Mouse (Mus musculus) lung, embryonic 14.5 days (tissue): ENCODE measurements around the gene Msmp. TPM values are rescaled to one million over a fixed set of nuclear protein-coding genes. Genes with fewer than 3 reads are reported as not detected.

ENCODE experiments used
- ATAC-seq: fragments of 200-750 bp; cut with Nextera tagmentation; 2 replicates; pipeline ENCODE4 v1.8.0; 2017; ENCODE audit warnings: mild to moderate bottlenecking, moderate TSS enrichment, moderate library complexity; ENCODE audit not compliant: insufficient read depth
- DNase-seq: peaks from one replicate; pipeline ENCODE4 v3.0.0-alpha.2; 2015
- H3K27ac ChIP-seq: fragments of 300-500 bp; sonication (generic); 2 replicates; pipeline ENCODE4 v1.5.1; 2014; ENCODE audit warnings: low read depth, mild to moderate bottlenecking, moderate library complexity
- H3K27me3 ChIP-seq: fragments of 300-500 bp; sonication (generic); 2 replicates; pipeline ENCODE4 v1.6.1; 2014; ENCODE audit warnings: low read length, control low read depth; ENCODE audit not compliant: insufficient read depth
- H3K36me3 ChIP-seq: fragments of 300-500 bp; sonication (generic); 2 replicates; pipeline ENCODE4 v1.6.1; 2014; ENCODE audit warnings: control low read depth; ENCODE audit not compliant: insufficient read depth
- H3K4me1 ChIP-seq: fragments of 300-500 bp; sonication (generic); 2 replicates; pipeline ENCODE4 v1.6.1; 2014; ENCODE audit warnings: antibody characterized with exemption, control low read depth; ENCODE audit not compliant: insufficient read depth
- H3K4me2 ChIP-seq: fragments of 300-500 bp; sonication (generic); 2 replicates; pipeline ENCODE4 v1.6.1; 2014; ENCODE audit warnings: mild to moderate bottlenecking
- H3K4me3 ChIP-seq: fragments of 300-500 bp; sonication (generic); 2 replicates; pipeline ENCODE4 v1.5.1; 2014; ENCODE audit warnings: low read depth, low read length
- H3K9ac ChIP-seq: fragments of 300-500 bp; sonication (generic); 2 replicates; pipeline ENCODE4 v1.6.1; 2014
- H3K9me3 ChIP-seq: fragments of 300-500 bp; sonication (generic); 2 replicates; pipeline ENCODE4 v1.6.1; 2016; ENCODE audit warnings: low read depth, low read length, control low read depth
- CTCF ChIP-seq: IDR thresholded peaks from 2 replicates; pipeline ENCODE4 v1.5.1; 2016; ENCODE audit warnings: antibody characterized with exemption, low read depth
- WGBS: fragments of 180-500 bp; shearing (Covaris S2); extraction: QIAGEN DNeasy Blood & Tissue Kit; methylation state at CpG from one replicate; pipeline ENCODE4 v1.1.7; 2014; 5-methylcytosine and 5-hydroxymethylcytosine counted together
- polyA plus RNA-seq: library from polyadenylated mRNA; unstranded; fragments of >200 nt; fragmentation: Nextera tagmentation; extraction: Ambion mirVana; gene quantifications from 2 replicates; pipeline ENCODE4 v1.2.1, GENCODE M21; 2014

The Msmp gene
- polyA plus RNA-seq, 1 experiment from 2014 or later, result not detected

GRCm38 (mm10) chr4:43630671-43631045 is 46.4 kb upstream of the Msmp start:
- peak overlapping the region; percentile 65; the same call in 1 of the 2 replicates for H3K27ac ChIP-seq
- peak overlapping the region; percentile 84; the same call in 1 of the 2 replicates for H3K9ac ChIP-seq
- H3K4me2 ChIP-seq, result peak overlapping the region; percentile 87
- DNase-seq (peak; percentile 23), ATAC-seq (peak; percentile 3; the same call in 1 of the 2 replicates)
- peaks cover 11% of the 10 kb centered on the region for H3K27me3 ChIP-seq
- peak overlapping the region; percentile 67 for H3K4me3 ChIP-seq
- no peaks in the 10 kb centered on the region for H3K36me3 ChIP-seq
- TF ChIP-seq CTCF, result no peak
- peaks cover 3% of the 10 kb centered on the region for H3K9me3 ChIP-seq
- H3K4me1 ChIP-seq, result 0 out of 2 replicates have a peak, but pooled peaks cover 7% of the 10 kb centered on the region
- 27% methylated on average over 5 of the region's 5 CpGs for WGBS

DNA sequence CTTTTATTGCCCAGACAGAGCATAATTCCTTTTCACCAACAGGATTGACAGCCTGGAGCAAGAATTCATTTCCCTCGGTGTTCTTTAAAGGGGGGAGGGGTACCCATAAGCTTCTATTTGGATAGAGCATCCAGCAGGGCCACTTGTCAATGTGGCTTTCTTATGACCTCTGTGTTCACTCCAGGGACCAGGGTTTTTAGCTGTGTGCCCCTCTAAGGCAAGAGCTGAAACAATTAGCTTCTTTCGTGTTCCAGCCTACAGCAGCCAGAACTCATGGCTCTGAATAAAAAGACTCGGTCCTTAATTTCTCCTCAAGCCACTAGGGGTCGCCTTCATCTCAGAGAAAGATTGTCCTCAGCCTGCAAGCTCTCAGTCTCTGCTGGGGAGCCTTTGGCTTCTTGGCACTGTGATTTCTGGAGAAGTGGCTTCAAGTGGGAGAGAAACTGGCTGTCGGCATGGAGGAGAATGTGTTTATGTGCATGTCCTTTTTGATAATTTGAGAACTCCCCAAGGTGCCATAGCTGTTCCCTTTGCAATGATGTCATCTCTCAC is 45.8 kb upstream of the Msmp start:
- DNase-seq (peak; percentile 96), ATAC-seq (peak; percentile 73)
- H3K4me3 ChIP-seq, result no peak overlapping the region
- peaks cover 11% of the 10 kb centered on the region for H3K27me3 ChIP-seq
- H3K27ac ChIP-seq, result no peak overlapping the region
- H3K4me1 ChIP-seq, result 0 out of 2 replicates have a peak, but pooled peaks cover 7% of the 10 kb centered on the region
- peak overlapping the region; percentile 87; the same call in 1 of the 2 replicates for H3K4me2 ChIP-seq
- 6% methylated on average over 5 of the region's 5 CpGs for WGBS
- no peak overlapping the region for H3K9ac ChIP-seq
- TF ChIP-seq CTCF, result peak; percentile 90
- peaks cover 9% of the 10 kb centered on the region for H3K9me3 ChIP-seq
- no peaks in the 10 kb centered on the region for H3K36me3 ChIP-seq

- H3K36me3 ChIP-seq, result no peaks in the 10 kb centered on the region
- H3K4me3 ChIP-seq, result no peak overlapping the region
- H3K9ac ChIP-seq, result no peak overlapping the region
- H3K4me2 ChIP-seq, result no peak overlapping the region
- H3K27ac ChIP-seq, result no peak overlapping the region
- DNase-seq (peak; percentile 23), ATAC-seq (no peak)
- WGBS, result 39% methylated on average over 20 of the region's 20 CpGs
- TF ChIP-seq CTCF, result no peak
- H3K9me3 ChIP-seq, result peaks cover 16% of the 10 kb centered on the region
- H3K4me1 ChIP-seq, result 0 out of 2 replicates have a peak, but pooled peaks cover 7% of the 10 kb centered on the region
- peaks cover 11% of the 10 kb centered on the region for H3K27me3 ChIP-seq
Measured at GRCm38 (mm10) chr4:43629106-43629817, 45.0 kb upstream of the Msmp start.

GRCm38 (mm10) chr4:43620146-43620778 is 36.0 kb upstream of the Msmp start:
- Histone ChIP-seq H3K4me3 (no peak overlapping the region), H3K9me3 (peaks cover 8% of the 10 kb centered on the region; the same call in 1 of the 2 replicates), H3K27me3 (no peaks in the 10 kb centered on the region), H3K36me3 (no peaks in the 10 kb centered on the region), H3K27ac (no peak overlapping the region), H3K4me2 (no peak overlapping the region), H3K4me1 (no peaks in the 10 kb centered on the region), H3K9ac (no peak overlapping the region)
- WGBS, result 62% methylated on average over 4 of the region's 4 CpGs
- DNase-seq, result no peak
- no peak for TF ChIP-seq CTCF
- no peak for ATAC-seq

- Histone ChIP-seq H3K9ac (no peak overlapping the region), H3K36me3 (no peaks in the 10 kb centered on the region), H3K4me2 (no peak overlapping the region), H3K9me3 (no peaks in the 10 kb centered on the region), H3K4me3 (no peak overlapping the region), H3K27me3 (no peaks in the 10 kb centered on the region), H3K4me1 (no peaks in the 10 kb centered on the region), H3K27ac (no peak overlapping the region)
- WGBS, result 44% methylated on average over 3 of the region's 3 CpGs
- TF ChIP-seq CTCF, result no peak
- peak; percentile 37 for DNase-seq
- ATAC-seq, result no peak
Measured at GRCm38 (mm10) chr4:43613060-43613730, 28.9 kb upstream of the Msmp start.

- no peak for TF ChIP-seq CTCF
- no peak overlapping the region for H3K4me2 ChIP-seq
- no peaks in the 10 kb centered on the region for H3K4me1 ChIP-seq
- no peaks in the 10 kb centered on the region for H3K27me3 ChIP-seq
- DNase-seq (no peak), ATAC-seq (no peak)
- no peak overlapping the region for H3K4me3 ChIP-seq
- H3K36me3 ChIP-seq, result no peaks in the 10 kb centered on the region
- H3K9me3 ChIP-seq, result no peaks in the 10 kb centered on the region
- H3K27ac ChIP-seq, result no peak overlapping the region
- H3K9ac ChIP-seq, result no peak overlapping the region
- WGBS, result 52% methylated on average over 10 of the region's 10 CpGs
Measured at GRCm38 (mm10) chr4:43612534-43612933, 28.2 kb upstream of the Msmp start.
